Mouse (Mus musculus) spleen, embryonic (tissue): ENCODE data around the gene Mrpl54.

Source experiments
- CTCF ChIA-PET: fragments of 350-600 bp; sonication (Branson Sonifier 250); formaldehyde crosslinking; loops from one replicate; lab custom pipeline; 2022; lab: Charles Lee

The Mrpl54 gene

DNA sequence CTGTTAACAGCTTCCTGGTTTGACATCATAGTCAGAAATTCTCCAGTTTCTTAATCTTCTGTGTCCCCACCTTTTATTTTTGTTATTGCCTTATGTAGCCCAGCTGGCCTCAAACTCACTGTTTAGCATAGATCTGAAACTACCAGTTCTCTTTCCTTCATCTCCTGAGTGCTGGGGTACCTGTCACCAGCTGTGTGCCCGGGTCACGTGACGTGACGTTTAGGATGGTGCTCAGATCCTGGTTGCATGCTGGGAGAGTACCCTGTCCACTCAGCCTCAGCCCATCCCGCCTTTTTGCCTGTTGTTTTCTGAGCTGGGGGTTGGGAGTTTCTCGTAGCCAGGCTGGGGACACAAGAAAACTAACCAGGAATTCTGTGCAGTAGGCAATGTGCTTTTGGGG is 30.5 kb upstream of the Mrpl54 start:
- CTCF ChIA-PET: no interaction called here

DNA sequence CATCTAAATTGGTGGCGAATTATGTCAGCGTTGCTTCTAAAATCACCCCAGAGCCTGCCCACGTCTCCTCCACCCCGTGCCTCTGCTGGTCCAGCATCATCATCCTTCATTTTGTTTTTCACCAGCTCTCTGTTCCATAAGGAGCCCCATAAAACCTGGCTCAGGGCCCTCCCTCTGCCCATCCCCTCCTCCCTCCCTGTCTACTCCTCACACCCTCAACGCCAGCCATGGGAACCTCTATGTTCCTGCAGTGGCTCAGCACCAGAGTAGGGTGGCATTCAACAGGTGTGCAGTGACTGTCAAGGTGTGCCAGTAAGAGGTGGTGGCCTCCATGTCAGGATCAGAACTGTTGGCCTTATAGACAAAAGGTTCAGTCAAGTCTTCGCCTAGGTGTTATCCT is 28.5 kb upstream of the Mrpl54 start:
- CTCF ChIA-PET: no interaction called here

DNA sequence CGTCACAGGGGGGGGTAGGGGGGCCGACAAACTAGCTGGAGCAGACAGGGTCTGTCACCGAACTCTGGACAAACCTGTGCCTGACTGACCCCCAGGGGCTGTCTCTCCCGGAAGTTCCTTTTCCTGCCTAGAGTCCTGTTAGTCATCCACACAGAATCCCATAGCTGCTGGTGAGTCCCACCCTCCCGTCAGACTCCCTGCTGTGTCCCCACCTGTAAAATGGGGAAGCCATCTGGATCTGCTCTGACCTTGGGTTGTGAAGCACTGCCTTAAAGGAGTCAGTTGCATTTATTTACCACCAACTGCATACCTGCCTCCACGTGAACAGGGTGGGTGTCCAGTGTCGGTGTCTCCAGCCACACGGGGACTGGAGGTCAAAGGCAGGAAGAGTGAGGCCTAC is 27.7 kb upstream of the Mrpl54 start:
- CTCF ChIA-PET: no interaction called here

DNA sequence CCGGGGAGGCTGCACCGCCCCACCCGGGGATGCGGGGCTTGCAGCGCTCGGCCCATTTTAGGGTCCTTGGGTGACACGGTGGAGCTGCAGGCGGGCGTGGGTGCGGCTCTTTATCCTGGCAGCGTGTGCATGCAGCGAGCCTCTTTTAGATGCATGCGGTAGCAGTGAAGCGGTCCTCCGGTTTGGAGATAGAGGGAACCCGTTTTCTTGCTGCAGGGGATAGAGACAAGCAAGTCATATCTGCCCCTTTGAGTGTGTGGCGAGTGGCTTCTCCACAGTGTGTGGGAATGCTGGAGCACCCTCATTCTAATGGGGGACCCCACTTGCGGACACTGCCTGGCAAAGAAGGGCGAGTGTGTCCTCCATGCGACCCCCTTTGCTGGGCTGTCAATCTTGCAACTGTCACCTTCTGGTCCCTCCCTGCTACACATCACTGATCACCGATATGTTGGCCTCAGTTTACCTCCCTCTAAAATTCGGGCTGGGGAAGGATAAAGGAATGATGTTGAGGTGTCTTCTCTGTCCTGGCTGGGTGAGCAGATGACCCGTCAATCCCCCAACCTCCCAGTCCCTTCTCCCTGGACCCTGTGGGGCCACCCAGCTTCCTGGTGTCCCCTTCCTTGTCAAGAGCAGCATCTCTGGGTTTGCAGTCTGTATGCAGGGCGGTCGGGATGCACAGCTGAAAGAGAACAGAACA is 26.7 kb upstream of the Mrpl54 start:
- CTCF ChIA-PET: interaction anchor here (1.2 to 1.8 kb wide), 2 partner anchors 8 to 24 kb away, joined by 3 to 7 read pairs; no protein-coding TSS in a partner anchor

- CTCF ChIA-PET: interaction anchor here (0.6 to 1.8 kb wide), 4 partner anchors 9 to 25 kb away, joined by 3 to 7 read pairs (median 3); no protein-coding TSS in a partner anchor
Observed at GRCm38 (mm10) chr10:81292554-81293333, 26.0 kb upstream of the Mrpl54 start, which contains the start of gene Pip5k1c. TSS of gene Pip5k1c (plus strand) at chr10:81292963.

DNA sequence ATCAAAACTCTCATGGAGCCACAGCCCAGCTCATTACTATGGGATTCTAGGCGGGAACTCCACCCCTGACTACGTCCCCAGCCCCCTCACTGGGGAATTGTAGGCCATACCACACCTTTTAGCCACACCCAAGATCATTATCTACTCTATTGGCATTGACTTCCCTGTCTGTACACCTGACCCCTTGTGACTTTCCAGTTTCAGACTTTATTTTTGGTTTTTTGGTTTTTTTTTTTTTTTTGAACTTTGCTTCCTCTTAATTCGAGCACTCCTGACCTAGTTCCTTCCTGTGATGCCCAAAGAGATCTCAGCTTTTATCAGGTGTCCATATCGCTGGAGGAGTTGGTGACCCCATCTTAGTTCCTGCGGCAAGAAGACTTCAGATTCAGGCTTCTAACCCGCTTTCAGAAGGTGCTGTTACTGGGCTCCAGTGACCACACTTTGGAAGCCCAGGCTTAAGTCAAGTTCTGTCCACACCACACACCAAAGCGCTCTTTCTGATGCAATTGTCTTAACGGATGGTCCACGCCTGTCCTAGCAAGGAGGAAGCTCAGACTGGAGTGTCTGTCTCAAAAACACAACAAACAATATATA is 24.9 kb upstream of the Mrpl54 start, which contains the start of gene Tjp3:
Tjp3 (minus strand) TSS at position 71 of the 594 bp plus-strand sequence.
- CTCF ChIA-PET: interaction anchor here (0.7 to 1.8 kb wide), 3 partner anchors 10 to 249 kb away, joined by 3 to 13 read pairs (median 7); no protein-coding TSS in a partner anchor

- CTCF ChIA-PET: interaction anchor here (0.7 to 0.9 kb wide), 3 partner anchors 15 to 88 kb away, joined by 3 to 23 read pairs (median 13); no protein-coding TSS in a partner anchor
Observed at GRCm38 (mm10) chr10:81290698-81291460, 24.1 kb upstream of the Mrpl54 start.

DNA sequence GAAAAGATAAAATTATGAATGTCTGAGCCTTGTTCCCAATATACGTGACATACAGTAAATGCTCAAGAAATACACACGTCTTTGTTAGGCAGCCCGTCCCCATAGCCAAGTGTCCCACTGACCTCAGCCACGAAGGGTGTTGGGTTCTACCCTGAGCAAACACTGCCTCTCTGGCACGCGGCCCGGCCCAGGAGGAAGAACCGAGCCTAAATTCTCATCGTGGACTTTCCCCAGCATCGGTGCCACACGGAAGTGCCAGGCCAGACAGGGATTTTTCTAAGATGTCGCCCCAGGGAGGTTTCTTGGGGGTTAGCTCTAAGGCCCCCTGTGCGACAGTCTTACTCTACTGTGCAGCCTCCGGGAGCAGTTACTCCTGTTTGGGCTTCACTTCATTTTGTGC is 23.1 kb upstream of the Mrpl54 start:
- CTCF ChIA-PET: interaction anchor here (0.5 to 2.7 kb wide), 3 partner anchors 15 to 115 kb away, joined by 3 to 11 read pairs (median 4); no protein-coding TSS in a partner anchor

DNA sequence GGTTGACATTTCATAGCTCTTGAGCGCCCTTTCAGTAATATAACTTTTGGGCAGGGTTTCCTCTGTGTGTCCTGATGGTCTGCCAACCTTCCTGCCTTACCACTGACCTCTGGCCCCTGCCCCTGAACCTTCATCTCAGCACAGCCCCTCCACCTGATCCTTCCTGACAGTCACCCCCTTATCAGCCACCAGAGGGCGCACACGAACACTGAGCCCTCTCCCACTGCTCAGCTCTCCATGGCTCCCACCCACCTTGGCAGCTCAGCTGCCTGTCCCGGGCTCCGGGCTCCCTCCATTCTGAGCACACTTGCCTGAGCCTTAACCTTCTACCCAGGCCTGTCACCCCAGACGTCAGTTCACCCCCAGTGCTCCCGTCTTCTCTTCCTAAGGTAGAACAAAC is 22.5 kb upstream of the Mrpl54 start:
- CTCF ChIA-PET: interaction anchor here (0.5 to 2.7 kb wide), 6 partner anchors 16 to 116 kb away, joined by 3 to 11 read pairs (median 5); partner anchors contain the start of genes Apba3 and Mrpl54

- CTCF ChIA-PET: interaction anchor here (0.6 to 2.7 kb wide), 4 partner anchors 16 to 475 kb away, joined by 3 to 11 read pairs (median 5); partner anchors contain the start of genes Apba3 and Mrpl54
Observed at GRCm38 (mm10) chr10:81288601-81289000, 21.9 kb upstream of the Mrpl54 start.

DNA sequence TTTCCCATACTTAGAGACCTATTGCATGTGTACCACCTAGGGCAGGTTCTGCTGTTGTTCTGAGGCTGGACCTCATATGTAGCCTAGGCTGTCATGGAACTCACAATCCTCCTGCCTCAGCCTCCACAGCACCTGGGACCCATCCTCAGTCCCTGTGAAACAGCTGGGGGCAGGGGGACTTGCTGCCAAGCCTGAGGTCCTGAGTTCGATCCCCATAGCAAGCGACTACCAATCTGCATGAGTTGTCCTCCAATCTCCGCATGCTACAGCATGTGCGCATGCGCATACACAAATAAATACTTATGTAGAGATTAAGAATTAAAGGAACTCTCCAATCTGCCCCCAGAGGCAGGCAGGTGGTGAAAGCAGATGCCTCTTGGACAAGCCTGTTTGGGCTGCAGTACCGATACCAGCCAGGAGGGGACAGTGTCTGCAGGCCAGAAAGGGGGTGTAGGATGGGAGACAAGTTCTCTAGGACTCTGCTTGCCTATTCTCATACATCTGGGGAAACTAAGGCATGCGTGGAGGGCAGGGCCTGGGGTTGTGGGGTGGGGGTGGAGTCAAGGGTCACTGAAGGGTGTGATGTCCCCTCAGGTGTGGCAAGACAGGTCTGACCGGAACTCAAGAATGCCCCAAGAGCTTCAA is 20.9 kb upstream of the Mrpl54 start:
- CTCF ChIA-PET: interaction anchor here (0.5 to 2.7 kb wide), 3 partner anchors 17 to 1237 kb away, joined by 5 to 15 read pairs (median 11); partner anchors contain the start of genes Apba3 and Mrpl54

DNA sequence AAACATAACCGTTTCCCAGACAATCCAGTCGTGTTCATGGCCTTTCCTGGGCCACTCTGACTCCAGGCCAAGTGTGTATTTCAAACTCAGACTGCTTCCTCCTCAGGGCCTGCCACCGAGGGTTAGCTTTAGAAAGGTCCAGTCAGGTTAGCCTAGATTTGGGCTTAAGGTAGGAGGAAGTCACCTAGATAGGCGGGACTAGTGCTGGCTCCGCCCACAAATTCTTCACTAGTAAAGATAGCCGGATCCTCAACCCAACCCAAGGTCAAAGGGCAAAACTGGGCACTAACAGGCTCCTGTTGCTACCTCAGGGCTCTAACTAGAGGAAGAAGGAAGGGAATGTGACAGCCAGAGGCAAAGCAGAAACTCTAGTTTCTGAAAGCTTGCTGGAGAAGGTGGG is 19.9 kb upstream of the Mrpl54 start:
- CTCF ChIA-PET: no interaction called here

GRCm38 (mm10) chr10:81285694-81286450 is 19.1 kb upstream of the Mrpl54 start:
- CTCF ChIA-PET: interaction anchor here (0.5 to 0.7 kb wide), 2 partner anchors 14 to 141 kb away, joined by 3 to 4 read pairs; no protein-coding TSS in a partner anchor

- CTCF ChIA-PET: interaction anchor here (0.7 kb wide), 1 partner anchor 11 kb away, joined by 3 read pairs; no protein-coding TSS in a partner anchor
Observed at GRCm38 (mm10) chr10:81284719-81285118, 18.0 kb upstream of the Mrpl54 start.

GRCm38 (mm10) chr10:81284189-81284588 is 17.5 kb upstream of the Mrpl54 start:
- CTCF ChIA-PET: interaction anchor here (0.7 kb wide), 1 partner anchor 12 kb away, joined by 3 read pairs; no protein-coding TSS in a partner anchor

GRCm38 (mm10) chr10:81279496-81279895 is 12.8 kb upstream of the Mrpl54 start:
- CTCF ChIA-PET: no interaction called here

- CTCF ChIA-PET: interaction anchor here (0.7 kb wide), 1 partner anchor 46 kb away, joined by 3 read pairs; no protein-coding TSS in a partner anchor
Observed at GRCm38 (mm10) chr10:81277676-81278075, 10.9 kb upstream of the Mrpl54 start.

GRCm38 (mm10) chr10:81273842-81274241 is 7.1 kb upstream of the Mrpl54 start:
- CTCF ChIA-PET: no interaction called here

DNA sequence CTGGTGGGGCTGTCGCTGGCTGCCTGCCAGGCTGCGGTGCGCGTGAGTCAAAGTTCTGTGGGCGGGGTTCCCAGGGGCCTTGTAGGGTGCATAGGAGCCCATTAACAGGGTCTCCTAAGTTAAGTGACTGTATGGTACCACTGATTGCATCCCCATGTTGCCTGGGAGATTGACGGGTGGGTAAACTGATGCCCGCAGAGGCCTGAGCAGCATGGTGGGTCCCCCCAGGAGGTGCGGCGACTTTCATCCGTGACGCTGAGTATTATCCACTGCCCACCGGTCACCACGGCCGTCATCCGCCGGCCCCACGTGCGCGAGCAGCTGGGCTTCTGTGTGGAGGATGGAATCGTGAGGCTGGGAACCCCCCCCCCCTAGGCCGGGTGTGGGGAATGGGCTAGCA is 5.6 kb upstream of the Mrpl54 start:
- CTCF ChIA-PET: no interaction called here
